Mouse (Mus musculus) myocyte (in vitro differentiated cells): Measurements from ENCODE around the gene Unc119b. TPM values are rescaled to one million over a fixed set of nuclear protein-coding genes. Genes with fewer than 3 reads are reported as not detected.
A peak's percentile ranks its signal among the peaks of the same experiment; 100 is the strongest.
"Not testable (repeated sequence)": the region's sequence is repeated elsewhere in the genome, so short reads cannot be mapped to it uniquely, and the experiment has no call there.

Source experiments
- H3K27me3 ChIP-seq: one replicate; pipeline ENCODE4 v1.6.1; 2011; ENCODE audit not compliant: control insufficient read depth, insufficient read depth, insufficient read length
- H3K36me3 ChIP-seq: one replicate; pipeline ENCODE4 v1.6.1; 2011; ENCODE audit not compliant: control insufficient read depth, insufficient read depth
- H3K4me2 ChIP-seq: one replicate; pipeline ENCODE4 v1.6.1; 2011; ENCODE audit warnings: low read depth, control low read depth
- H3K4me3 ChIP-seq: one replicate; pipeline ENCODE4 v1.5.1; 2011; ENCODE audit warnings: mild to moderate bottlenecking, control low read depth, moderate library complexity
- H3K79me2 ChIP-seq: one replicate; pipeline ENCODE4 v1.6.1; 2011; ENCODE audit not compliant: control insufficient read depth, insufficient read depth
- H3ac ChIP-seq: one replicate; pipeline ENCODE4 v1.6.1; 2011; ENCODE audit not compliant: control insufficient read depth, insufficient read length
- CEBPB ChIP-seq: IDR thresholded peaks from 2 replicates; pipeline ENCODE4 v1.6.1; 2011; ENCODE audit warnings: mild to moderate bottlenecking, moderate library complexity; ENCODE audit not compliant: poor library complexity, insufficient read depth, severe bottlenecking
- E2F4 ChIP-seq: IDR thresholded peaks from one replicate; pipeline ENCODE4 v1.6.1; 2011; ENCODE audit warnings: mild to moderate bottlenecking, control low read depth, moderate library complexity; ENCODE audit not compliant: insufficient read depth
- MAX ChIP-seq: IDR thresholded peaks from one replicate; pipeline ENCODE4 v1.6.1; 2011; ENCODE audit warnings: low read depth, mild to moderate bottlenecking, control low read depth
- MYOD1 ChIP-seq, 3 experiments: IDR thresholded peaks; one replicate each; pipeline ENCODE4 v1.6.1; 2011; ENCODE audit warnings: control low read depth in 2 of 3, low read depth in 2 of 3, mild to moderate bottlenecking in 2 of 3, moderate library complexity in 1 of 3; ENCODE audit not compliant: insufficient read length in 2 of 3, control insufficient read depth in 1 of 3
- MYOG ChIP-seq, 3 experiments: IDR thresholded peaks; one replicate each; pipeline ENCODE4 v1.6.1; 2011; ENCODE audit warnings: control low read depth in 2 of 3, low read depth in 2 of 3, mild to moderate bottlenecking in 2 of 3; ENCODE audit not compliant: insufficient read length in 2 of 3, control insufficient read depth in 1 of 3, insufficient read depth in 1 of 3
- POLR2A ChIP-seq: IDR thresholded peaks from one replicate; pipeline ENCODE4 v1.6.1; 2011; ENCODE audit warnings: low read depth, mild to moderate bottlenecking, control low read depth, moderate library complexity; ENCODE audit not compliant: insufficient read length
- POLR2AphosphoS2 ChIP-seq: IDR thresholded peaks from one replicate; pipeline ENCODE4 v1.6.1; 2011; ENCODE audit warnings: low read depth, control low read depth; ENCODE audit not compliant: insufficient read length
- REST ChIP-seq: IDR thresholded peaks from one replicate; pipeline ENCODE4 v1.6.1; 2011; ENCODE audit warnings: mild to moderate bottlenecking, control low read depth, moderate library complexity; ENCODE audit not compliant: insufficient read depth, insufficient read length
- SRF ChIP-seq: IDR thresholded peaks from one replicate; pipeline ENCODE4 v1.6.1; 2011; ENCODE audit warnings: low read depth; ENCODE audit not compliant: control insufficient read depth, insufficient read length
- TCF12 ChIP-seq: IDR thresholded peaks from one replicate; pipeline ENCODE4 v1.6.1; 2011; ENCODE audit warnings: mild to moderate bottlenecking, control low read depth; ENCODE audit not compliant: poor library complexity, insufficient read depth, severe bottlenecking
- TCF3 ChIP-seq: IDR thresholded peaks from one replicate; pipeline ENCODE4 v1.6.1; 2011; ENCODE audit warnings: low read depth, control low read depth; ENCODE audit not compliant: insufficient read length
- USF1 ChIP-seq: IDR thresholded peaks from one replicate; pipeline ENCODE4 v1.6.1; 2011; ENCODE audit warnings: low read depth, mild to moderate bottlenecking, control low read depth, moderate library complexity
- polyA plus RNA-seq: library from polyadenylated mRNA; unstranded; fragments of >200 nt; fragmentation: generic; extraction: Trizol; gene quantifications from one replicate; pipeline ENCODE4 v1.2.1, GENCODE M21; 2012; ENCODE audit warnings: missing spikeins

Gene Unc119b
- polyA plus RNA-seq, 1 experiment, result 24.5 TPM

GRCm38 (mm10) chr5:115111156-115111555 lies 23.6 kb downstream of the Unc119b start:
- H3K27me3 ChIP-seq, result no peaks in the 10 kb centered on the region
- H3K4me2 ChIP-seq, result no peak overlapping the region
- TF ChIP-seq MYOG (IDR thresholded peaks at IDR 0.05; ENCODE audit: control insufficient read depth in 1 of 3, insufficient read depth in 1 of 3, insufficient read length in 2 of 3, low read depth in 2 of 3) (no peak), MYOD1 (IDR thresholded peaks at IDR 0.05; ENCODE audit: control insufficient read depth in 1 of 3, insufficient read length in 2 of 3, low read depth in 2 of 3) (no peak), POLR2AphosphoS2 (no peak), USF1 (no peak), SRF (no peak), E2F4 (no peak), REST (no peak), TCF12 (no peak), TCF3 (no peak), CEBPB (no peak), MAX (no peak), POLR2A (no peak)
- no peaks in the 10 kb centered on the region for H3K79me2 ChIP-seq
- H3ac ChIP-seq, result no peak overlapping the region
- H3K36me3 ChIP-seq, result no peaks in the 10 kb centered on the region
- H3K4me3 ChIP-seq, result no peak overlapping the region

GRCm38 (mm10) chr5:115103253-115103652 lies 31.5 kb downstream of the Unc119b start:
- H3ac ChIP-seq, H3K4me2 ChIP-seq, H3K4me3 ChIP-seq, H3K27me3 ChIP-seq, H3K36me3 ChIP-seq, H3K79me2 ChIP-seq: not testable (repeated sequence)

- Histone ChIP-seq H3K4me3 (no peak overlapping the region), H3K27me3 (no peaks in the 10 kb centered on the region), H3ac (no peak overlapping the region), H3K79me2 (no peaks in the 10 kb centered on the region), H3K4me2 (no peak overlapping the region), H3K36me3 (no peaks in the 10 kb centered on the region)
- TF ChIP-seq POLR2A (no peak), CEBPB (no peak), TCF3 (no peak), MYOG (IDR thresholded peaks at IDR 0.05; ENCODE audit: control insufficient read depth in 1 of 3, insufficient read depth in 1 of 3, insufficient read length in 2 of 3, low read depth in 2 of 3) (no peak), POLR2AphosphoS2 (no peak), MYOD1 (IDR thresholded peaks at IDR 0.05; ENCODE audit: control insufficient read depth in 1 of 3, insufficient read length in 2 of 3, low read depth in 2 of 3) (no peak), TCF12 (no peak)
Measured at GRCm38 (mm10) chr5:115102231-115102630, 32.5 kb downstream of the Unc119b start.

- TF ChIP-seq USF1, result no peak
- no peak for TF ChIP-seq TCF3
- peak in 2 of 3 experiments; percentile 34 to 56 for TF ChIP-seq MYOG (IDR thresholded peaks at IDR 0.05; ENCODE audit: control insufficient read depth in 1 of 3, insufficient read depth in 1 of 3, insufficient read length in 2 of 3, low read depth in 2 of 3)
- TF ChIP-seq POLR2A, result no peak
- TF ChIP-seq TCF12, result peak; percentile 34
- TF ChIP-seq CEBPB, result no peak
- TF ChIP-seq MYOD1 (IDR thresholded peaks at IDR 0.05; ENCODE audit: control insufficient read depth in 1 of 3, insufficient read length in 2 of 3, low read depth in 2 of 3), result peak; percentile 48 to 92 (median 61)
- TF ChIP-seq POLR2AphosphoS2, result peak; percentile 63
- peaks cover under 1% of the 10 kb centered on the region for H3K36me3 ChIP-seq
- H3K4me3 ChIP-seq, result no peak overlapping the region
- H3K27me3 ChIP-seq, result no peaks in the 10 kb centered on the region
- H3ac ChIP-seq, result no peak overlapping the region
- no peaks in the 10 kb centered on the region for H3K79me2 ChIP-seq
- no peak overlapping the region for H3K4me2 ChIP-seq
Measured at GRCm38 (mm10) chr5:115100473-115100872, 34.3 kb downstream of the Unc119b start.

GRCm38 (mm10) chr5:115099991-115100390 lies 34.8 kb downstream of the Unc119b start:
- TF ChIP-seq E2F4 (no peak), MYOD1 (IDR thresholded peaks at IDR 0.05; ENCODE audit: control insufficient read depth in 1 of 3, insufficient read length in 2 of 3, low read depth in 2 of 3) (peak in 2 of 3 experiments; percentile 11 to 14), SRF (no peak), POLR2AphosphoS2 (peak; percentile 54)

More at GRCm38 (mm10) chr5:115099991-115100390, 34.8 kb downstream of the Unc119b start:
- Histone ChIP-seq H3K4me2 (no peak overlapping the region), H3K27me3 (no peaks in the 10 kb centered on the region), H3K36me3 (peaks cover 6% of the 10 kb centered on the region), H3ac (no peak overlapping the region), H3K4me3 (no peak overlapping the region), H3K79me2 (no peaks in the 10 kb centered on the region)
